Mouse (Mus musculus): Measurements from ENCODE around the gene Stard3.

DNA sequence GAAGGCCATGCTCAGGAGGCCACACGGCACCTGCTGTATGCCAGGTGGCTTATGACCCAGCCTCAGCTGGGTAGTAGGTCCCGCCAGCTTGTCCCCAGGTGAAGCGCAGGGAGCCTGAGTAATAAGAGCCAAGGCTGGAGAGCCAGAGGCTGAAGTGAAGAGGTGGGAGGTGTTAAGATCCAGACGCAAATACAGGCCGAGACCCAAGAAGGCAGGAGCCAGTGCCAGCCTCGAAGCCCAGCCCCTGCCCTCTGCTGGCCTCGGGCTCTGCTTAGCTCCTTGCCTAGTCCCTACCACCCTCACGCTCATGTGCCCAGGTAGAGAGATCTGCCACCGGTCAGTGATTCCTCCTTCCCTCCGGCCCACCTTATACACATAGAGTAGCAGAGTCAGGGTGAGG lies 30.1 kb downstream of the Stard3 start:
- TF ChIP-seq CTCF (conservative IDR thresholded peaks at IDR 0.05 in 1 of 2, IDR thresholded peaks at IDR 0.05 in 1 of 2; ENCODE audit: low read depth in 2 of 2, low read length in 2 of 2) (no peak), CHD1 (IDR thresholded peaks at IDR 0.05; ENCODE audit: low read depth, low read length) (no peak), POLR2A (IDR thresholded peaks at IDR 0.05; ENCODE audit: low read depth, low read length) (no peak), RCOR1 (conservative IDR thresholded peaks at IDR 0.05; ENCODE audit: low read depth, low read length) (no peak), NRF1 (IDR thresholded peaks at IDR 0.05; ENCODE audit: low read depth, low read length) (no peak), POLR2AphosphoS2 (IDR thresholded peaks at IDR 0.05; ENCODE audit: low read depth, low read length) (no peak), ZC3H11A (IDR thresholded peaks at IDR 0.05; ENCODE audit: low read depth, low read length) (no peak)

Data from CH12.LX (cell line).